Mouse (Mus musculus) MEL (cell line): ENCODE measurements around the gene Abhd12b. TPM values are rescaled to one million over a fixed set of nuclear protein-coding genes. Genes with fewer than 3 reads are reported as not detected.
A peak's percentile ranks its signal among the peaks of the same experiment; 100 is the strongest.

ENCODE experiments used
- DNase-seq: peaks from one replicate; pipeline ENCODE4 v3.0.0; 2011; ENCODE audit warnings: low read depth, low spot score
- H3K27ac ChIP-seq: 2 replicates; pipeline ENCODE4 v1.5.1; 2012; ENCODE audit warnings: low read depth, mild to moderate bottlenecking, control low read depth, low read length, moderate library complexity; ENCODE audit not compliant: control insufficient read depth
- H3K27me3 ChIP-seq, 2 experiments: fragments of 150-350 bp in 1 of 2; sonication (generic) in 1 of 2; 2 replicates each; pipeline ENCODE4 v1.6.1; 2012; ENCODE audit warnings: low read length in 2 of 2, mild to moderate bottlenecking in 2 of 2, improper control_type of control experiment in 1 of 2, moderate library complexity in 1 of 2; ENCODE audit not compliant: insufficient read depth in 2 of 2, control insufficient read depth in 1 of 2
- H3K36me3 ChIP-seq, 2 experiments: 2 replicates each; pipeline ENCODE4 v1.6.1; 2012 to 2014; ENCODE audit warnings: low read length in 2 of 2, improper control_type of control experiment in 1 of 2, inconsistent platforms in 1 of 2, mild to moderate bottlenecking in 1 of 2; ENCODE audit not compliant: insufficient read depth in 2 of 2, control insufficient read depth in 1 of 2
- H3K4me1 ChIP-seq, 2 experiments: fragments of 150-350 bp in 1 of 2; sonication (generic) in 1 of 2; 2 replicates each; pipeline ENCODE4 v1.6.1; 2012; ENCODE audit warnings: low read length in 2 of 2, improper control_type of control experiment in 1 of 2, mild to moderate bottlenecking in 1 of 2; ENCODE audit not compliant: insufficient read depth in 2 of 2, control insufficient read depth in 1 of 2
- H3K4me3 ChIP-seq, 2 experiments: fragments of 150-350 bp in 1 of 2; sonication (generic) in 1 of 2; 2 replicates each; pipeline ENCODE4 v1.5.1; 2012; ENCODE audit warnings: low read depth in 2 of 2, low read length in 2 of 2, mild to moderate bottlenecking in 2 of 2, moderate library complexity in 2 of 2, control low read depth in 1 of 2, improper control_type of control experiment in 1 of 2; ENCODE audit not compliant: control insufficient read depth in 1 of 2, insufficient read depth in 1 of 2
- H3K79me2 ChIP-seq: 2 replicates; pipeline ENCODE4 v1.6.1; 2012; ENCODE audit warnings: mild to moderate bottlenecking, low read length, moderate library complexity; ENCODE audit not compliant: control insufficient read depth, poor library complexity, insufficient read depth
- H3K9ac ChIP-seq: 2 replicates; pipeline ENCODE4 v1.6.1; 2012; ENCODE audit warnings: low read depth, mild to moderate bottlenecking, control low read depth, low read length, moderate library complexity; ENCODE audit not compliant: control insufficient read depth, poor library complexity, severe bottlenecking
- H3K9me3 ChIP-seq: fragments of 150-350 bp; sonication (generic); replicated peaks from 2 replicates; pipeline ENCODE4 v1.6.1; 2012; ENCODE audit warnings: mild to moderate bottlenecking, low read length, improper control_type of control experiment, moderate library complexity; ENCODE audit not compliant: insufficient read depth
- CHD1 ChIP-seq: IDR thresholded peaks from 2 replicates; pipeline ENCODE4 v1.6.1; 2012; ENCODE audit warnings: low read depth, mild to moderate bottlenecking, inconsistent platforms, low read length, improper control_type of control experiment
- CHD2 ChIP-seq: IDR thresholded peaks from 2 replicates; pipeline ENCODE4 v1.6.1; 2011; ENCODE audit warnings: low read length, improper control_type of control experiment
- CTCF ChIP-seq, 3 experiments: IDR thresholded peaks in 2 of 3; conservative IDR thresholded peaks in 1 of 3; 2 replicates each; pipeline ENCODE4 v1.5.1; 2011 to 2012; ENCODE audit warnings: low read length in 3 of 3, low read depth in 2 of 3, mild to moderate bottlenecking in 2 of 3, improper control_type of control experiment in 1 of 3, inconsistent platforms in 1 of 3, mixed read lengths in 1 of 3, moderate library complexity in 1 of 3; ENCODE audit not compliant: control insufficient read depth in 1 of 3, insufficient read depth in 1 of 3, poor library complexity in 1 of 3, severe bottlenecking in 1 of 3
- E2F4 ChIP-seq: IDR thresholded peaks from 2 replicates; pipeline ENCODE4 v1.6.1; 2011; ENCODE audit warnings: low read depth, low read length, improper control_type of control experiment, borderline replicate concordance
- ETS1 ChIP-seq: IDR thresholded peaks from 2 replicates; pipeline ENCODE4 v1.6.1; 2012; ENCODE audit warnings: low read depth, mild to moderate bottlenecking, inconsistent platforms, low read length, improper control_type of control experiment, moderate library complexity
- GABPA ChIP-seq: IDR thresholded peaks from 2 replicates; pipeline ENCODE4 v1.6.1; 2012; ENCODE audit warnings: low read depth, mild to moderate bottlenecking, inconsistent platforms, low read length, improper control_type of control experiment, moderate library complexity
- GATA1 ChIP-seq: IDR thresholded peaks from 2 replicates; pipeline ENCODE4 v1.6.1; 2011; ENCODE audit warnings: low read depth, low read length, improper control_type of control experiment
- HCFC1 ChIP-seq: IDR thresholded peaks from 2 replicates; pipeline ENCODE4 v1.6.1; 2012; ENCODE audit warnings: low read depth, mild to moderate bottlenecking, inconsistent platforms, low read length, improper control_type of control experiment, moderate library complexity
- MAFK ChIP-seq: IDR thresholded peaks from 2 replicates; pipeline ENCODE4 v1.6.1; 2011; ENCODE audit warnings: low read depth, mild to moderate bottlenecking, low read length, improper control_type of control experiment, borderline replicate concordance
- MAX ChIP-seq: IDR thresholded peaks from 2 replicates; pipeline ENCODE4 v1.6.1; 2011; ENCODE audit warnings: low read length, improper control_type of control experiment
- MAZ ChIP-seq: IDR thresholded peaks from 2 replicates; pipeline ENCODE4 v1.6.1; 2012; ENCODE audit warnings: low read depth, mild to moderate bottlenecking, inconsistent platforms, low read length, improper control_type of control experiment
- NELFE ChIP-seq: IDR thresholded peaks from 2 replicates; pipeline ENCODE4 v1.6.1; 2011; ENCODE audit warnings: low read depth, low read length, improper control_type of control experiment
- NRF1 ChIP-seq: IDR thresholded peaks from 2 replicates; pipeline ENCODE4 v1.6.1; 2014; ENCODE audit warnings: low read depth, mild to moderate bottlenecking, inconsistent platforms, low read length, improper control_type of control experiment, moderate library complexity; ENCODE audit not compliant: poor library complexity, insufficient read depth, severe bottlenecking
- POLR2AphosphoS2 ChIP-seq: IDR thresholded peaks from 2 replicates; pipeline ENCODE4 v1.6.1; 2011; ENCODE audit warnings: low read length, improper control_type of control experiment
- RAD21 ChIP-seq: IDR thresholded peaks from 2 replicates; pipeline ENCODE4 v1.6.1; 2011; ENCODE audit warnings: mild to moderate bottlenecking, low read depth, low read length, improper control_type of control experiment
- SIN3A ChIP-seq: IDR thresholded peaks from 2 replicates; pipeline ENCODE4 v1.6.1; 2012; ENCODE audit warnings: low read length, improper control_type of control experiment, inconsistent platforms
- TAL1 ChIP-seq: IDR thresholded peaks from 2 replicates; pipeline ENCODE4 v1.6.1; 2012; ENCODE audit warnings: mild to moderate bottlenecking, inconsistent platforms, low read length, moderate library complexity, mixed read lengths
- TBP ChIP-seq: IDR thresholded peaks from 2 replicates; pipeline ENCODE4 v1.8.0; 2011; ENCODE audit warnings: low read depth, low read length, improper control_type of control experiment
- ZC3H11A ChIP-seq: IDR thresholded peaks from 2 replicates; pipeline ENCODE4 v1.6.1; 2012; ENCODE audit warnings: low read depth, mild to moderate bottlenecking, inconsistent platforms, low read length, improper control_type of control experiment
- ZKSCAN1 ChIP-seq: IDR thresholded peaks from 2 replicates; pipeline ENCODE4 v1.6.1; 2012; ENCODE audit warnings: low read depth, mild to moderate bottlenecking, inconsistent platforms, low read length, improper control_type of control experiment, moderate library complexity
- ZMIZ1 ChIP-seq: IDR thresholded peaks from 2 replicates; pipeline ENCODE4 v1.6.1; 2012; ENCODE audit warnings: low read depth, mild to moderate bottlenecking, inconsistent platforms, low read length, improper control_type of control experiment, moderate library complexity
- ZNF384 ChIP-seq: IDR thresholded peaks from 2 replicates; pipeline ENCODE4 v1.6.1; 2012; ENCODE audit warnings: low read depth, mild to moderate bottlenecking, inconsistent platforms, low read length, improper control_type of control experiment
- polyA plus RNA-seq, 2 experiments: library from polyadenylated mRNA; stranded (reverse) in 1 of 2; unstranded in 1 of 2; fragments of >175 nt in 1 of 2; fragments of >200 nt in 1 of 2; gene quantifications; 2 replicates each; pipeline versions ENCODE4 v1.2.1 to v1.2.4; 2012; ENCODE audit warnings: low replicate concordance in 2 of 2, low read depth in 1 of 2; ENCODE audit not compliant: insufficient read length in 2 of 2, insufficient read depth in 1 of 2, missing spikeins in 1 of 2
- total RNA-seq: library from RNA; depleted of rRNA; stranded (reverse); fragments of 300-350 nt; gene quantifications from 2 replicates; pipeline ENCODE4 v1.2.3, GENCODE M21; 2012

Abhd12b gene
- total and polyA plus RNA-seq, 3 experiments: not detected

- H3K36me3 ChIP-seq: peaks cover 2 to 31% of the 10 kb centered on the region in 2 experiments
- H3K9ac ChIP-seq: no peak overlapping the region
- H3K4me1 ChIP-seq: peaks cover 6 to 21% of the 10 kb centered on the region in 2 experiments
- H3K4me3 ChIP-seq: no peak overlapping the region
- DNase-seq: peak; percentile 53
- H3K27ac ChIP-seq: no peak overlapping the region
- no peaks in the 10 kb centered on the region for H3K27me3 ChIP-seq
- TF ChIP-seq GATA1 (0 out of 2 replicates have a peak, but pooled peaks have one; percentile 2), ZNF384 (peak; percentile 91), ETS1 (0 out of 2 replicates have a peak, but pooled peaks have one; percentile 16), HCFC1 (no peak)
- no peaks in the 10 kb centered on the region for H3K9me3 ChIP-seq
- H3K79me2 ChIP-seq: peaks cover 50% of the 10 kb centered on the region
These were observed 49.0 kb upstream of the Abhd12b start for GRCm38 (mm10) chr12:70104776-70105420.

GRCm38 (mm10) chr12:70105885-70106284, 48.1 kb upstream of the Abhd12b start:
- Histone ChIP-seq H3K4me3 (no peak overlapping the region), H3K4me1 (peaks cover 6 to 21% of the 10 kb centered on the region in 2 experiments), H3K9ac (no peak overlapping the region), H3K27ac (no peak overlapping the region), H3K79me2 (peaks cover 57% of the 10 kb centered on the region), H3K9me3 (no peaks in the 10 kb centered on the region), H3K27me3 (no peaks in the 10 kb centered on the region), H3K36me3 (peaks cover 2 to 31% of the 10 kb centered on the region in 2 experiments)
- TF ChIP-seq CHD1 (no peak), MAX (no peak), MAFK (no peak), NRF1 (no peak), RAD21 (no peak), CHD2 (no peak), ZC3H11A (no peak), POLR2AphosphoS2 (no peak), E2F4 (no peak), TAL1 (no peak), ZNF384 (no peak), ZKSCAN1 (no peak), NELFE (no peak), GABPA (no peak), ZMIZ1 (no peak), CTCF (IDR thresholded peaks at IDR 0.05 in 2 of 3, conservative IDR thresholded peaks at IDR 0.05 in 1 of 3; ENCODE audit: control insufficient read depth in 1 of 3, insufficient read depth in 1 of 3, low read depth in 2 of 3, low read length in 3 of 3, poor library complexity in 1 of 3, severe bottlenecking in 1 of 3) (no peak), SIN3A (no peak), MAZ (no peak), TBP (no peak), GATA1 (no peak)
- no peak for DNase-seq
